Mouse (Mus musculus): ENCODE data around the gene Gm21985.

- no peak for TF ChIP-seq CTCF (IDR thresholded peaks at IDR 0.05; ENCODE audit: insufficient read depth, low read length)
- TF ChIP-seq POLR2A (IDR thresholded peaks at IDR 0.05; ENCODE audit: borderline replicate concordance, extremely low read depth, low read depth, low read length): no peak
Observed at GRCm38 (mm10) chr2:112308671-112309070, 42.6 kb downstream of the Gm21985 start.
